Mouse (Mus musculus): ENCODE results near the gene Mmab. TPM values are rescaled to one million over a fixed set of nuclear protein-coding genes. Genes with fewer than 3 reads are reported as not detected.

The Mmab gene
- polyA plus RNA-seq, 1 experiment from 2014 or later = 25.4 TPM

GRCm38 (mm10) chr5:114408846-114409245 is 35.0 kb downstream of the Mmab start:
- H3K4me3 ChIP-seq (ENCODE audit: low read depth, low read length) = no peak overlapping the region
- no peak overlapping the region for H3K27ac ChIP-seq (ENCODE audit: low read depth, low read length)
- ATAC-seq (replicated peaks; ENCODE audit: insufficient number of reproducible peaks, low FRiP score, low TSS enrichment) = no peak
- peaks cover 18% of the 10 kb centered on the region for H3K4me1 ChIP-seq (ENCODE audit: control insufficient read depth, insufficient read depth, low read length)
- WGBS (ENCODE audit: insufficient replicate concordance) = 90% methylated on average over 11 of the region's 11 CpGs
- no peak overlapping the region for H3K4me2 ChIP-seq
- H3K9me3 ChIP-seq (replicated peaks; ENCODE audit: control insufficient read depth, low read length) = no peaks in the 10 kb centered on the region
- no peak overlapping the region for H3K9ac ChIP-seq (ENCODE audit: low read depth, low read length)
- no peaks in the 10 kb centered on the region for H3K27me3 ChIP-seq (ENCODE audit: control insufficient read depth, insufficient read depth, low read length)
- peaks cover 64% of the 10 kb centered on the region for H3K36me3 ChIP-seq (ENCODE audit: control insufficient read depth, insufficient read depth, low read length)

GRCm38 (mm10) chr5:114407810-114408209 is 36.0 kb downstream of the Mmab start:
- Histone ChIP-seq H3K4me3 (ENCODE audit: low read depth, low read length) (no peak overlapping the region), H3K4me2 (no peak overlapping the region), H3K27me3 (ENCODE audit: control insufficient read depth, insufficient read depth, low read length) (no peaks in the 10 kb centered on the region), H3K4me1 (ENCODE audit: control insufficient read depth, insufficient read depth, low read length) (peaks cover 9% of the 10 kb centered on the region; the same call in 1 of the 2 replicates), H3K9ac (ENCODE audit: low read depth, low read length) (no peak overlapping the region), H3K27ac (ENCODE audit: low read depth, low read length) (no peak overlapping the region), H3K36me3 (ENCODE audit: control insufficient read depth, insufficient read depth, low read length) (peaks cover 72% of the 10 kb centered on the region), H3K9me3 (replicated peaks; ENCODE audit: control insufficient read depth, low read length) (no peaks in the 10 kb centered on the region)
- ATAC-seq (replicated peaks; ENCODE audit: insufficient number of reproducible peaks, low FRiP score, low TSS enrichment) = no peak
- 88% methylated on average over 9 of the region's 9 CpGs for WGBS (ENCODE audit: insufficient replicate concordance)

GRCm38 (mm10) chr5:114407269-114407668 is 36.6 kb downstream of the Mmab start:
- H3K27me3 ChIP-seq (ENCODE audit: control insufficient read depth, insufficient read depth, low read length) = no peaks in the 10 kb centered on the region
- H3K27ac ChIP-seq (ENCODE audit: low read depth, low read length) = no peak overlapping the region
- H3K4me2 ChIP-seq = no peak overlapping the region
- peaks cover 74% of the 10 kb centered on the region for H3K36me3 ChIP-seq (ENCODE audit: control insufficient read depth, insufficient read depth, low read length)
- no peak overlapping the region for H3K4me3 ChIP-seq (ENCODE audit: low read depth, low read length)
- H3K9ac ChIP-seq (ENCODE audit: low read depth, low read length) = no peak overlapping the region
- H3K4me1 ChIP-seq (ENCODE audit: control insufficient read depth, insufficient read depth, low read length) = peaks cover 3% of the 10 kb centered on the region; the same call in 1 of the 2 replicates
- no peak for ATAC-seq (replicated peaks; ENCODE audit: insufficient number of reproducible peaks, low FRiP score, low TSS enrichment)
- no peaks in the 10 kb centered on the region for H3K9me3 ChIP-seq (replicated peaks; ENCODE audit: control insufficient read depth, low read length)
- 92% methylated on average over 10 of the region's 10 CpGs for WGBS (ENCODE audit: insufficient replicate concordance)

- H3K27me3 ChIP-seq (ENCODE audit: control insufficient read depth, insufficient read depth, low read length) = no peaks in the 10 kb centered on the region
- no peak for ATAC-seq (replicated peaks; ENCODE audit: insufficient number of reproducible peaks, low FRiP score, low TSS enrichment)
- no peaks in the 10 kb centered on the region for H3K4me1 ChIP-seq (ENCODE audit: control insufficient read depth, insufficient read depth, low read length)
- H3K4me2 ChIP-seq = no peak overlapping the region
- H3K36me3 ChIP-seq (ENCODE audit: control insufficient read depth, insufficient read depth, low read length) = peaks cover 75% of the 10 kb centered on the region
- H3K27ac ChIP-seq (ENCODE audit: low read depth, low read length) = no peak overlapping the region
- H3K9me3 ChIP-seq (replicated peaks; ENCODE audit: control insufficient read depth, low read length) = no peaks in the 10 kb centered on the region
- H3K9ac ChIP-seq (ENCODE audit: low read depth, low read length) = no peak overlapping the region
- 89% methylated on average over 14 of the region's 14 CpGs for WGBS (ENCODE audit: insufficient replicate concordance)
- no peak overlapping the region for H3K4me3 ChIP-seq (ENCODE audit: low read depth, low read length)
These were observed 37.3 kb downstream of the Mmab start for GRCm38 (mm10) chr5:114406592-114406991.

- no peak for ATAC-seq (replicated peaks; ENCODE audit: insufficient number of reproducible peaks, low FRiP score, low TSS enrichment)
- Histone ChIP-seq H3K9me3 (replicated peaks; ENCODE audit: control insufficient read depth, low read length) (no peaks in the 10 kb centered on the region), H3K4me3 (ENCODE audit: low read depth, low read length) (no peak overlapping the region), H3K27ac (ENCODE audit: low read depth, low read length) (no peak overlapping the region), H3K4me1 (ENCODE audit: control insufficient read depth, insufficient read depth, low read length) (no peaks in the 10 kb centered on the region), H3K4me2 (no peak overlapping the region), H3K9ac (ENCODE audit: low read depth, low read length) (no peak overlapping the region), H3K36me3 (ENCODE audit: control insufficient read depth, insufficient read depth, low read length) (peaks cover 53% of the 10 kb centered on the region), H3K27me3 (ENCODE audit: control insufficient read depth, insufficient read depth, low read length) (no peaks in the 10 kb centered on the region)
- 82% methylated on average over 9 of the region's 9 CpGs for WGBS (ENCODE audit: insufficient replicate concordance)
These were observed 50.7 kb downstream of the Mmab start for GRCm38 (mm10) chr5:114393169-114393568.

- no peaks in the 10 kb centered on the region for H3K9me3 ChIP-seq (replicated peaks; ENCODE audit: control insufficient read depth, low read length)
- no peak overlapping the region for H3K9ac ChIP-seq (ENCODE audit: low read depth, low read length)
- peaks cover 8% of the 10 kb centered on the region for H3K4me1 ChIP-seq (ENCODE audit: control insufficient read depth, insufficient read depth, low read length)
- WGBS (ENCODE audit: insufficient replicate concordance) = 89% methylated on average over 8 of the region's 8 CpGs
- H3K36me3 ChIP-seq (ENCODE audit: control insufficient read depth, insufficient read depth, low read length) = peaks cover 36% of the 10 kb centered on the region
- H3K4me2 ChIP-seq = no peak overlapping the region
- H3K27ac ChIP-seq (ENCODE audit: low read depth, low read length) = no peak overlapping the region
- no peaks in the 10 kb centered on the region for H3K27me3 ChIP-seq (ENCODE audit: control insufficient read depth, insufficient read depth, low read length)
- ATAC-seq (replicated peaks; ENCODE audit: insufficient number of reproducible peaks, low FRiP score, low TSS enrichment) = no peak
- no peak overlapping the region for H3K4me3 ChIP-seq (ENCODE audit: low read depth, low read length)
These were observed 59.4 kb downstream of the Mmab start for GRCm38 (mm10) chr5:114384448-114384847.

- Histone ChIP-seq H3K9ac (ENCODE audit: low read depth, low read length) (no peak overlapping the region), H3K27me3 (ENCODE audit: control insufficient read depth, insufficient read depth, low read length) (no peaks in the 10 kb centered on the region), H3K4me2 (no peak overlapping the region), H3K9me3 (replicated peaks; ENCODE audit: control insufficient read depth, low read length) (no peaks in the 10 kb centered on the region), H3K27ac (ENCODE audit: low read depth, low read length) (no peak overlapping the region), H3K4me3 (ENCODE audit: low read depth, low read length) (no peak overlapping the region), H3K36me3 (ENCODE audit: control insufficient read depth, insufficient read depth, low read length) (peaks cover 26% of the 10 kb centered on the region), H3K4me1 (ENCODE audit: control insufficient read depth, insufficient read depth, low read length) (peaks cover 19% of the 10 kb centered on the region)
- ATAC-seq (replicated peaks; ENCODE audit: insufficient number of reproducible peaks, low FRiP score, low TSS enrichment) = no peak
- 76% methylated on average over 9 of the region's 9 CpGs for WGBS (ENCODE audit: insufficient replicate concordance)
These were observed 60.5 kb downstream of the Mmab start for GRCm38 (mm10) chr5:114383184-114383904.
